Mouse (Mus musculus) erythroid progenitor cell, adult 5-6 weeks (primary cell): ENCODE results near the gene Trhr2. TPM values are rescaled to one million over a fixed set of nuclear protein-coding genes. Genes with fewer than 3 reads are reported as not detected.

Experiments
- ATAC-seq: replicated peaks from 2 replicates; pipeline ENCODE4 v1.8.0; 2016; ENCODE audit warnings: moderate number of reproducible peaks, mild to moderate bottlenecking, moderate TSS enrichment, inconsistent platforms; ENCODE audit not compliant: poor library complexity, low FRiP score, severe bottlenecking
- total RNA-seq, 2 experiments: library from RNA; stranded (forward) in 1 of 2; stranded (reverse) in 1 of 2; fragments of 150-400 nt in 1 of 2; fragments of 186-747, 209-891 nt in 1 of 2; gene quantifications; 2 replicates each; pipeline versions ENCODE4 v1.2.3 to v1.2.4; 2015 to 2017; ENCODE audit warnings: low replicate concordance in 2 of 2

Trhr2 gene
- total RNA-seq (2015; ENCODE audit: low replicate concordance): not detected in 2 replicates
- total RNA-seq (2017; ENCODE audit: low replicate concordance): not detected in 2 replicates

- ATAC-seq: no peak
Observed at GRCm38 (mm10) chr8:122360696-122361416, at the start of gene Trhr2. Trhr2 (minus strand) TSS chr8:122360746.

GRCm38 (mm10) chr8:122407678-122408077, 47.1 kb upstream of the Trhr2 start:
- ATAC-seq: no peak

GRCm38 (mm10) chr8:122405146-122405805, 44.7 kb upstream of the Trhr2 start:
- ATAC-seq: no peak

- no peak for ATAC-seq
Observed at GRCm38 (mm10) chr8:122398186-122398585, 37.6 kb upstream of the Trhr2 start.

- no peak for ATAC-seq
Observed at GRCm38 (mm10) chr8:122395291-122395690, 34.7 kb upstream of the Trhr2 start.

- ATAC-seq: no peak
Observed at GRCm38 (mm10) chr8:122393717-122394116, 33.2 kb upstream of the Trhr2 start.

- no peak for ATAC-seq
Observed at GRCm38 (mm10) chr8:122390758-122391157, 30.2 kb upstream of the Trhr2 start.

- ATAC-seq: no peak
Observed at GRCm38 (mm10) chr8:122389357-122389756, 28.8 kb upstream of the Trhr2 start.

- ATAC-seq: no peak
Observed at GRCm38 (mm10) chr8:122383039-122383438, 22.5 kb upstream of the Trhr2 start.

- peak; percentile 96 for ATAC-seq
Observed at GRCm38 (mm10) chr8:122376365-122377231, 16.1 kb upstream of the Trhr2 start, which contains the start of gene Zc3h18. Zc3h18 (plus strand) TSS chr8:122376609.

GRCm38 (mm10) chr8:122375751-122376364, 15.3 kb upstream of the Trhr2 start:
- no peak for ATAC-seq

GRCm38 (mm10) chr8:122375320-122375719, 14.8 kb upstream of the Trhr2 start:
- ATAC-seq: no peak

GRCm38 (mm10) chr8:122371706-122372105, 11.2 kb upstream of the Trhr2 start:
- ATAC-seq: no peak

- peak; percentile 82 for ATAC-seq
Observed at GRCm38 (mm10) chr8:122369665-122370064, 9.1 kb upstream of the Trhr2 start.

- ATAC-seq: no peak
Observed at GRCm38 (mm10) chr8:122368494-122368893, 7.9 kb upstream of the Trhr2 start.

- ATAC-seq: no peak
Observed at GRCm38 (mm10) chr8:122362967-122363366, 2.4 kb upstream of the Trhr2 start.

GRCm38 (mm10) chr8:122362271-122362670, 1.7 kb upstream of the Trhr2 start:
- ATAC-seq: no peak

- ATAC-seq: no peak
Observed at GRCm38 (mm10) chr8:122359111-122359775, 1.3 kb downstream of the Trhr2 start.

- ATAC-seq: no peak
Observed at GRCm38 (mm10) chr8:122357641-122358040, 2.9 kb downstream of the Trhr2 start.
